Mouse (Mus musculus) left cerebral cortex, postnatal 36 days (tissue): ENCODE data around the gene Gm28372. TPM values are rescaled to one million over a fixed set of nuclear protein-coding genes. Genes with fewer than 3 reads are reported as not detected.
A peak's percentile ranks its signal among the peaks of the same experiment; 100 is the strongest.

Source experiments
- DNase-seq, 2 experiments: peaks; one replicate each; pipeline ENCODE4 v3.0.0; 2021 to 2022; ENCODE audit warnings: low spot score in 2 of 2, mixed read lengths in 1 of 2
- intact Hi-C: fragments of 180-260 bp; cut with DNase I; formaldehyde crosslinking; loops from one replicate; pipeline ENCODE4 v1.15.1; 2025
- total RNA-seq, 2 experiments: library from RNA; stranded (reverse); gene quantifications; 2 replicates each; pipeline ENCODE4 v1.2.3; 2021

The Gm28372 gene
- total RNA-seq, 2 experiments from 2014 or later: not detected

DNA sequence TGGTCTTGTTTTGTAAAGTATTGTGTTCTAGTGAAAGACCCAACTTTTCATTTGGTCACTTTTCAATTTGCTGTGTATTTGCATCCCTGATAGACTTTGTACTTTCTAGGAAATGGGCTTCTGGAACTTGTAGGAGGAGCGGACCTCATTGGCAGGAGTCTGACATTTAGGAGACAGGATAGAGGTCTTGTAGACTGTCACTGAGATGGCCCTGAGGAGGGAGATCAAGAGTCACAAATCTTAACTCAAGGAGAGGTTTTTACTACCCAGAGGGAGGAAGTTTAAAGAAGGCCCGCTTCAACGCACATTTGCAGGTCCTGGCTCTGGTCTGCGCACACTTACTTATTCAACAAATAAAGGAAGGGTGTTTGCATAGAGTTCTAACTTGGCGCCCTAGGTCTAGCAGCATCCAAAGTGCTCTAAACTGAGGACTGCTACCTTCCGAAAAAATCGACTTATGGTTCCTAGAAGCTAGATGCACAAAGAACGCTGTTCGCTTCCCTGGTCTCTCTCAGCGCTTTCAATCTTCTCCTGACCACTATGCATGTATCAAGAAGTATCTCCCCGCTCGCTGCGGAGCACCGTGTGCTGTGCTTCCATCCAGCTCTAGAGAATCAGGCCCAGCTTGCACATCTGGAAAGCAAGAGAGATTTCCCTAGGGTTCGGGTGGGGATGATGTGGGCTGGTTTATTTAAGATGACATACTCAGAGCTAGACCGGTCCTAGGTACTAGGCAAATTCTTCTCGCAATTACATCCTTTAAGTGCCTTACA is 44.2 kb downstream of the Gm28372 start:
- DNase-seq: no peak
- intact Hi-C loops: no loop called here

DNA sequence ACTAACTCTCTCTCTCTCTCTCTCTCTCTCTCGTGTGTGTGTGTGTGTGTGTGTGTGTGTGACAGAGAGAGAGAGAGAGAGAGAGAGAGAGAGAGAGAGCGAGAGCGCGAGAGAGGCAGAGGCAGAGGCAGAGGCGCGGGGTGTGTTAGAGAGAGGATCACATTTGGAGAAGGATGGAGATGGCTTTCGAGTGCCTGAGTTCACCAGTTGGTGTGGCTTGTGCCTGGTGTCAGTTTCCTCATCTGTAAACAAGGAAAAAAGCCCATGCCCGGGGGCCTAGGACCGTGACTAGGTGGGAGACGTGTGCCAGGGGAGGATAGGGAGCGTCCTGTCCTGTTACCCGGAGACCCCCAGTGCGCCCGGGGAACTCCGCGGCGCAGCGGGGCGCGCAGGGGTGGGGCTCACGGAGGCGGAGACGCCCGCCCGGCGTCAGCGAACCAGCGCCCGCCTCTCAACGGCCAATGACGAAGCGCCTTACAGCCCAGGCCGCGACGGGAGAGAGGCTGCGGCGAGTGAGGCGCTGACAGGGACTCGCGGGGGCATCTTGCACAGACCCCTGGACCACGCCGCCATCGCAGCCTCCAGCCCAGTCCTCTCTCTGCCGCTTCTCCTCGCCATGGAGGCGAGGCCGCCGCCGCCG is 44.9 kb downstream of the Gm28372 start, which contains the start of gene Ptpra:
TSS of gene Ptpra (plus strand) at position 485 of the 640 bp plus-strand sequence.
- intact Hi-C loops: loop anchor here (1.0 to 5.0 kb wide), 3 partner anchors 42 to 79 kb away; no protein-coding TSS in a partner anchor
- peak; percentile 94 for DNase-seq

DNA sequence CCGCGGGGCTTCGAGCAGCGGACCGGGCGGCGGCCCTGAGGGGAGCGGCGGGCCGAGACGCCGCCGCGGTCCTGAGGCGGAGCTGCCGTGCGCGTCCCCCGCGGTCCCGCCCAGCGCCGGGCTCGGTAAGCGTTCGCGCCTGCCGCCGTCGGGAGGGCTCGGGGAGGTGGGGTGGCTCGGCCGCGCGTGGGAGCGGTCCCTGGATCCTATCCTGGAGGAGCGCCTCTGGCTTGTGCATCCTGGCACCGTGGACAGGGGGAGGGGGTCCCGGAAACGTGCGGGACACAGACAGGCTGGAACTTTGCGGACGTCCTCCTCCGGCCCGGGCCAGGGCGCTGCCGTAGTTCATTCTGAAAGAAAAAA is 45.4 kb downstream of the Gm28372 start:
- intact Hi-C loops: loop anchor here (1.0 to 5.0 kb wide), 3 partner anchors 42 to 78 kb away; no protein-coding TSS in a partner anchor
- peak; percentile 80 to 87 for DNase-seq

DNA sequence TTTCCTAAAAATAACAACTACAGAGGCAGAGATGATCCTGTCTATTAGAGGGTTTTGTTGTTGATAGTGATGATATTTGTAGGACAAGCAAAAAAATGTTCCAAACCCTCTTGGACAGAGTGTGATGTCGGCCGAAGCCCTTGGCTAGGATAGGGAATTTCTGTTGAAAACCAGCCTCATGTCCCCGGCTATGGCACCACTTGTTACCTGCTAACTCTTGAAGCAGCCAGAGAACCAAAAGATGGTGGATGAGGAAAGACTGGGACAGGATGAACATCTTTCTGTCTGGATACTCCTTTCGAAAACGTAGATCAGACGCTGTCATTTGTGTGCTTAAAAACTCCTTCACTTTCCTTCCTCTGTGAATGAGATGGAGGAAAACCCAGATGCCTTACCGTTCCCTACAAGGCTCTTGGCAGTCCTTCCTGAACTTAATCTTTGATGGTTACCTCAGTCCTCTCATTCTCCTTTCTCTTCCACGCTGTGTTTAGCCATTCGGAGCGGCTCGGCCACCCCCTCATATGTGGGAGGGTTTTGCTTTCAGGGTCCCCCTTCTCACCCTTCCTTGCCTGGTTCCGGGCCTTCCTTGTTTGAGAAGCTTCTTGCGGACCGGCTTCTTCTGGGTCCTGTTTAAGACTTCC is 46.2 kb downstream of the Gm28372 start:
- intact Hi-C loops: loop anchor here (2.0 to 5.0 kb wide), 2 partner anchors 41 to 78 kb away; no protein-coding TSS in a partner anchor
- DNase-seq: no peak

DNA sequence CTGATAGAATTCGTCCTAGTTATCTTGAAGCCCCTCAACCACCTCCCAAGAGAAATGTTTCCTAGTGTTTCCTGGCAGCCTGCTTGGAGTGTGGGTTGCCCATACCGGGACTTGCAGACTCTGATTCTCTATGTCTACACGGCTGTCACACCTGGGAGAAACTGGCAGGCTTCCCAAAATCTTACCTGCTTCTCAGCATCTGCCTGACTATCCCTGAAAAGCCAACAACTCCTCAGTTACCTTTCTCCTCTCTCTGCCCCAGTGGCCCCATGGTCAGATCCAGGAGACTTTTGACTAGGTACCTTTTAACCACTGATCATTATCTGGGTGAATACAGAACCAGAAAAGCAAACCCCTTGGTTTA is 46.7 kb downstream of the Gm28372 start:
- intact Hi-C loops: loop anchor here (2.0 to 5.0 kb wide), 2 partner anchors 41 to 77 kb away; no protein-coding TSS in a partner anchor
- DNase-seq: no peak

DNA sequence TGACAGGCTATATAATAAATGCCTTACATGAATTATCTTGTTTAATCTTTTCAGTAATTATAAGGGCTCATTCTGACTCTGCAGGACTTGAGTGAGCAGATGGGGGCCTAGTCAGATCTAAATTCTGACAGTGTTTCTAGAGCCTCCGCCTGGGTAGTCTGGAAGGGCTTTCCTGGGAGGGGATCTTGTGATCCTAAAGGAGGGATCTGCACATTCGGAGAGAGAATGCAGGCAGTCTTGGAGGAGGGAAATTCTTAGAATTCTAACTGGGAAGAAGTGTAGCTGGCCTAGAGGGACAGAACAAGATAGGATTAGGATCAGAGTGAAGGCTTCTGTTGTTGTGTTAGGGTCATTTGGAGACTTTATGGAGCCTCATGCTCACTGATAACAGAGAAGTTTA is 47.2 kb downstream of the Gm28372 start:
- intact Hi-C loops: loop anchor here (5.0 kb wide), 1 partner anchor 40 kb away; no protein-coding TSS in a partner anchor
- DNase-seq: no peak

DNA sequence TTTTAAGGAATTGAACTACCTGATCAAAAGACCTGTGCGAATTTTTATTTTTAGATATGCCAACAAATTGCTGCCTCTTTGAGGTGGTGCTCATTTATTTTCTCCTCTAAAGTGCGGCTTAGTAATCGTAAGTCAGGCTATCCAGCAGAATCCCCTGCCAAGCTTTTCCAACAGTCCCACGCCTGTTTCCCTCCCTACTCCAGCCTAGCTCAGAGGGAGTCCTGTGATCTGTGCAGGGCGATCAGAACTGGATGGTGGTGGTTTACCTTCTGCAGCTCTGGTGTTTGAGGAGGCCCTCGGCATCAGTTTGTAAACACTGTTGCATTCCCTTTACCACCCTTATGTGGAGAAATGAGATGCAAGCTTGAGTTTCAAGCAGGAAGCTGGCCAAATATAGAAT is 48.4 kb downstream of the Gm28372 start:
- peak in 1 of 2 experiments; percentile 41 for DNase-seq
- intact Hi-C loops: loop anchor here (5.0 kb wide), 1 partner anchor 39 kb away; no protein-coding TSS in a partner anchor

DNA sequence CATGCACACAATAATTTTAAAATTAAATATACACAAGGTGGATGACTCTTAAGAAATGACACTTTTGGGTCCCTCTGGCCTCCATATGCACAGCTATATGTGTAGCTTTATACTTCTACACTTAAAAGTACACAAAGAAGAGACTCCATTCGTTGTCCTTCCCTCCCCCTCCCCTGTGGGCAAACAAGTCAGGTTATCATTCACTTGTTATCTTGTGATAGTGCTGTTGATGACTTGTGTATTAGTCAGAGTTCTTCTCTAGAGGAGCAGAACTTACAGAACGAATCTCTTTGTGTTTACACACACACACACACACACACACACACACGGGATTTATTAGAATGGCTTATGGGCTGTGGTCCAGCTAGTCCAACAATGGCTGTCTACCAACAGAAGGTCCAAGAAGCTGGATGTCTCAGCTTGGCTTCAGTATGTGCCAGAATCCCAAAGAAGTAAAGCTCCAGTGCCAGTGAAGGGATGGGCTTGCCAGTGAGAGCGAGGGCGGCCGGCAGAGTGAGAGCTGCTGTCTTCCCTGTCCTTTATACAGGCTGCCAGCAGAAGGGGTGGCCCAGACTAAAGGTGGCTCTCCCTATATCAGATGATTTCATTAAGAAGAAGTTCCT is 49.8 kb downstream of the Gm28372 start:
- intact Hi-C loops: loop anchor here (5.0 kb wide), 1 partner anchor 37 kb away; no protein-coding TSS in a partner anchor
- peak; percentile 38 to 41 for DNase-seq

Other genes with a start within 250 kb of the Gm28372 start
- 100 to 1,000 TPM in 1 of 2 experiments, 10 to 100 TPM in 1; 97.8 to 108 TPM for gene Snrpb, start 225.8 kb upstream of the Gm28372 start, total RNA-seq
- not detected for gene Tmc2, start 210.0 kb upstream of the Gm28372 start, total RNA-seq
- 100 to 1,000 TPM; 120 to 126 TPM for gene Nop56, start 130.8 kb upstream of the Gm28372 start, total RNA-seq
- 100 to 1,000 TPM; 278 to 289 TPM for gene Idh3b, start 120.7 kb upstream of the Gm28372 start, total RNA-seq
- gene Ebf4, start 110.1 kb upstream of the Gm28372 start, total RNA-seq: 10 to 100 TPM in 1 of 2 experiments, 1 to 10 TPM in 1; 8.3 to 10.5 TPM
- gene Cpxm1, start 7.7 kb upstream of the Gm28372 start, total RNA-seq: 1 to 10 TPM; 6.1 to 6.2 TPM
- not detected for gene 1700020A23Rik, start within 50 bp of the Gm28372 start, total RNA-seq
- not detected for gene Tmem239, start 1.2 kb downstream of the Gm28372 start, total RNA-seq
- 10 to 100 TPM; 78.0 to 78.3 TPM for gene Vps16, start 19.1 kb downstream of the Gm28372 start, total RNA-seq
- 10 to 100 TPM; 26.0 to 28.8 TPM for gene Pced1a, start 19.5 kb downstream of the Gm28372 start, total RNA-seq
- gene Ptpra, start 45.0 kb downstream of the Gm28372 start, total RNA-seq: 100 to 1,000 TPM; 239 to 240 TPM
- 10 to 100 TPM; 72.2 to 82.6 TPM for gene Mrps26, start 158.5 kb downstream of the Gm28372 start, total RNA-seq
- 1 to 10 TPM in 1 of 2 experiments, not detected in 1; 1.7 TPM for gene Oxt, start 170.9 kb downstream of the Gm28372 start, total RNA-seq
- gene Avp, start 177.3 kb downstream of the Gm28372 start, total RNA-seq: 10 to 100 TPM in 1 of 2 experiments, 1 to 10 TPM in 1; 2.9 to 17.5 TPM
- gene Fastkd5, start 224.8 kb downstream of the Gm28372 start, total RNA-seq: 1 to 10 TPM; 7.7 to 8.9 TPM
- 10 to 100 TPM in 1 of 2 experiments, 1 to 10 TPM in 1; 9.7 to 11.3 TPM for gene Ubox5, start 224.8 kb downstream of the Gm28372 start, total RNA-seq
- 100 to 1,000 TPM; 183 to 206 TPM for gene Lzts3, start 237.6 kb downstream of the Gm28372 start, total RNA-seq